Mouse (Mus musculus): ENCODE data around the gene Kdf1. TPM values are rescaled to one million over a fixed set of nuclear protein-coding genes. Genes with fewer than 3 reads are reported as not detected.

The Kdf1 gene
- total and polyA plus RNA-seq, 2 experiments from 2014 or later = 0.16 TPM; not detected in 1

GRCm38 (mm10) chr4:133496738-133497445, 21.9 kb upstream of the Kdf1 start:
- WGBS = 24% methylated on average over 6 of the region's 6 CpGs
- Histone ChIP-seq H3K4me3 (ENCODE audit: low read depth, low read length) (peak overlapping the region; percentile 60), H3K4me1 (ENCODE audit: control insufficient read depth, insufficient read depth) (peaks cover 17% of the 10 kb centered on the region), H3K9me3 (replicated peaks; ENCODE audit: control insufficient read depth, low read length) (no peaks in the 10 kb centered on the region), H3K4me2 (ENCODE audit: low read depth, low read length) (peak overlapping the region; percentile 97; the same call in 1 of the 2 replicates), H3K36me3 (replicated peaks; ENCODE audit: control insufficient read depth, insufficient read depth, low read length) (no peaks in the 10 kb centered on the region), H3K27ac (ENCODE audit: low read depth) (no peak overlapping the region), H3K27me3 (ENCODE audit: control insufficient read depth, insufficient read depth, low read length) (peaks cover 61% of the 10 kb centered on the region), H3K9ac (replicated peaks; ENCODE audit: low read depth, low read length) (no peak overlapping the region)
- TF ChIP-seq EP300 (IDR thresholded peaks at IDR 0.05; ENCODE audit: low read depth) (no peak), CTCF (IDR thresholded peaks at IDR 0.05; ENCODE audit: low read depth) (no peak)
- DNase-seq (ENCODE audit: low spot score) (no peak), ATAC-seq (ENCODE audit: insufficient read depth, low read depth) (no peak)

GRCm38 (mm10) chr4:133497461-133498159, 21.2 kb upstream of the Kdf1 start:
- ATAC-seq (ENCODE audit: insufficient read depth, low read depth) (peak; percentile 10; the same call in 1 of the 2 replicates), DNase-seq (ENCODE audit: low spot score) (no peak)
- Histone ChIP-seq H3K27me3 (ENCODE audit: control insufficient read depth, insufficient read depth, low read length) (peaks cover 65% of the 10 kb centered on the region), H3K36me3 (replicated peaks; ENCODE audit: control insufficient read depth, insufficient read depth, low read length) (no peaks in the 10 kb centered on the region), H3K9ac (replicated peaks; ENCODE audit: low read depth, low read length) (peak overlapping the region; percentile 54), H3K4me3 (ENCODE audit: low read depth, low read length) (peak overlapping the region; percentile 60), H3K4me2 (ENCODE audit: low read depth, low read length) (peak overlapping the region; percentile 97), H3K27ac (ENCODE audit: low read depth) (no peak overlapping the region), H3K9me3 (replicated peaks; ENCODE audit: control insufficient read depth, low read length) (no peaks in the 10 kb centered on the region), H3K4me1 (ENCODE audit: control insufficient read depth, insufficient read depth) (peaks cover 13% of the 10 kb centered on the region)
- TF ChIP-seq EP300 (IDR thresholded peaks at IDR 0.05; ENCODE audit: low read depth) (no peak), CTCF (IDR thresholded peaks at IDR 0.05; ENCODE audit: low read depth) (no peak)
- under 1% methylated on average over 65 of the region's 70 CpGs for WGBS

GRCm38 (mm10) chr4:133498160-133498724, 20.5 kb upstream of the Kdf1 start, which contains the start of gene Trnp1:
TSS of gene Trnp1 (minus strand) at chr4:133498550.
- H3K4me2 ChIP-seq (ENCODE audit: low read depth, low read length) = peak within 1 kb of the TSS; percentile 97
- peak within 1 kb of the TSS; percentile 60 for H3K4me3 ChIP-seq (ENCODE audit: low read depth, low read length)
- H3K36me3 ChIP-seq (replicated peaks; ENCODE audit: control insufficient read depth, insufficient read depth, low read length) = no peaks in the 10 kb centered on the region
- no peaks in the 10 kb centered on the region for H3K9me3 ChIP-seq (replicated peaks; ENCODE audit: control insufficient read depth, low read length)
- peak within 1 kb of the TSS; percentile 54 for H3K9ac ChIP-seq (replicated peaks; ENCODE audit: low read depth, low read length)
- peaks cover 13% of the 10 kb centered on the region for H3K4me1 ChIP-seq (ENCODE audit: control insufficient read depth, insufficient read depth)
- under 1% methylated on average over 44 of the region's 53 CpGs for WGBS
- H3K27me3 ChIP-seq (ENCODE audit: control insufficient read depth, insufficient read depth, low read length) = peaks cover 67% of the 10 kb centered on the region
- H3K27ac ChIP-seq (ENCODE audit: low read depth) = no peak within 1 kb of the TSS
- ATAC-seq (ENCODE audit: insufficient read depth, low read depth) = peak; percentile 59
- TF ChIP-seq CTCF (IDR thresholded peaks at IDR 0.05; ENCODE audit: low read depth) (no peak), EP300 (IDR thresholded peaks at IDR 0.05; ENCODE audit: low read depth) (no peak)
- peak; percentile 69 for DNase-seq (ENCODE audit: low spot score)

GRCm38 (mm10) chr4:133501514-133501913, 17.2 kb upstream of the Kdf1 start:
- H3K27me3 ChIP-seq (ENCODE audit: control insufficient read depth, insufficient read depth, low read length) = peaks cover 81% of the 10 kb centered on the region
- H3K9me3 ChIP-seq (replicated peaks; ENCODE audit: control insufficient read depth, low read length) = no peaks in the 10 kb centered on the region
- WGBS = 42% methylated on average over 7 of the region's 7 CpGs
- no peak overlapping the region for H3K4me3 ChIP-seq (ENCODE audit: low read depth, low read length)
- no peak overlapping the region for H3K4me2 ChIP-seq (ENCODE audit: low read depth, low read length)
- DNase-seq (ENCODE audit: low spot score) (no peak), ATAC-seq (ENCODE audit: insufficient read depth, low read depth) (no peak)
- no peak for TF ChIP-seq CTCF (IDR thresholded peaks at IDR 0.05; ENCODE audit: low read depth)
- no peak for TF ChIP-seq EP300 (IDR thresholded peaks at IDR 0.05; ENCODE audit: low read depth)
- H3K36me3 ChIP-seq (replicated peaks; ENCODE audit: control insufficient read depth, insufficient read depth, low read length) = no peaks in the 10 kb centered on the region
- H3K9ac ChIP-seq (replicated peaks; ENCODE audit: low read depth, low read length) = no peak overlapping the region
- peaks cover 13% of the 10 kb centered on the region for H3K4me1 ChIP-seq (ENCODE audit: control insufficient read depth, insufficient read depth)
- no peak overlapping the region for H3K27ac ChIP-seq (ENCODE audit: low read depth)

- ATAC-seq (ENCODE audit: insufficient read depth, low read depth) (no peak), DNase-seq (ENCODE audit: low spot score) (no peak)
- Histone ChIP-seq H3K27ac (ENCODE audit: low read depth) (no peak overlapping the region), H3K4me1 (ENCODE audit: control insufficient read depth, insufficient read depth) (no peaks in the 10 kb centered on the region), H3K4me2 (ENCODE audit: low read depth, low read length) (no peak overlapping the region), H3K9me3 (replicated peaks; ENCODE audit: control insufficient read depth, low read length) (no peaks in the 10 kb centered on the region), H3K9ac (replicated peaks; ENCODE audit: low read depth, low read length) (no peak overlapping the region), H3K27me3 (ENCODE audit: control insufficient read depth, insufficient read depth, low read length) (peaks cover 59% of the 10 kb centered on the region), H3K36me3 (replicated peaks; ENCODE audit: control insufficient read depth, insufficient read depth, low read length) (no peaks in the 10 kb centered on the region), H3K4me3 (ENCODE audit: low read depth, low read length) (no peak overlapping the region)
- no peak for TF ChIP-seq EP300 (IDR thresholded peaks at IDR 0.05; ENCODE audit: low read depth)
- TF ChIP-seq CTCF (IDR thresholded peaks at IDR 0.05; ENCODE audit: low read depth) = no peak
- 36% methylated on average over 5 of the region's 5 CpGs for WGBS
Observed at GRCm38 (mm10) chr4:133504300-133504699, 14.5 kb upstream of the Kdf1 start.
